Mouse (Mus musculus): ENCODE measurements around the gene Akain1. TPM values are rescaled to one million over a fixed set of nuclear protein-coding genes. Genes with fewer than 3 reads are reported as not detected.

The Akain1 gene
- polyA plus RNA-seq, 1 experiment from 2014 or later, result not detected

Other genes with a start within 250 kb of the Akain1 start
- gene Zbtb14, start 56.3 kb upstream of the Akain1 start, polyA plus RNA-seq (2014; fragmentation: Nextera tagmentation; extraction: Ambion mirVana), result 27.9 and 30.5 TPM in 2 replicates

Data from limb, embryonic 11.5 days (tissue).